Mouse (Mus musculus) cortical plate, adult 2 months (tissue): Measurements from ENCODE around the gene Retn.

Experiments
- CTCF ChIP-seq: fragments of 200-500 bp; IDR thresholded peaks from 2 replicates; pipeline ENCODE4 v1.5.1; 2011; ENCODE audit warnings: mild to moderate bottlenecking, control low read depth, low read length; ENCODE audit not compliant: insufficient read depth; ENCODE audit errors: extremely low read depth
- POLR2A ChIP-seq: fragments of 200-500 bp; IDR thresholded peaks from 2 replicates; pipeline ENCODE4 v1.6.1; 2011; ENCODE audit warnings: mild to moderate bottlenecking, low read length, control low read depth; ENCODE audit not compliant: insufficient read depth; ENCODE audit errors: extremely low read depth

- TF ChIP-seq CTCF (no peak), POLR2A (no peak)
Observed at GRCm38 (mm10) chr8:3609046-3609815, 46.3 kb upstream of the Retn start.
